Comparison of ENCODE assay signal across 19 mouse cellular contexts in the genomic region with DNA sequence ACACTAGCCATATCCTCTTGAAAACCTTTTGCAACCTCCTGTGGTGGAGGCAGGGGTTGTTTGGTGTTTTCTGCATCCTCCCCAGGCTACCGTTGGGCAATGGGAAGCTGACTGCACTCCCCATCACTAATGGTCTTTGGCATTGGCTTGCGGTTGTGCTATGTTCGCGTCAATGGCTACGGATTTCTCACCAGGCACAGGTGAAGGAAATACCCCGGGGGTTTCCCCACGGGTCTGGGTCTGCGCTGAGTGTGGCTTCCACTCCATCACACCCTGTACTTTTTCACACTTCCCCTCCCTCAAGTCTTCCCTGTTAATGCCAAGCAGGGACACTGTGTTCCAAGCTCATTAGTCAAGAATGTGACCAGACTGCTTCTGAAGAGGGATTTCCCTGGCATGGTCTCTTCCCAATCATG.
A peak's percentile ranks its signal among the peaks of the same experiment; 100 is the strongest.
DNase-seq lines count a peak whose midpoint lies in the region; ATAC-seq lines count a peak whose summit lies in the region.
"Had no signal": no experiment of that assay in that cellular context is flagged by ENCODE, and none has a peak within 500 bp of the region (broad histone marks: within the 10 kb centered on the region; RNA-seq: fewer than 3 reads in every experiment).

No protein-coding gene starts in this region.

- H3K4me3 ChIP-seq in forebrain, embryonic 14.5 days (ENCODE audit: low read depth, low read length), result no peak overlapping the region
- H3K4me3 ChIP-seq: embryonic facial prominence, embryonic 12.5 days; midbrain, embryonic 15.5 days had no signal

- intact Hi-C loops in gastrocnemius, postnatal 14 days (cut with DNase I; ENCODE audit: low total_unique reads), result no loop called here

- H3K4me1 ChIP-seq in forebrain, embryonic 14.5 days (ENCODE audit: control insufficient read depth, insufficient read depth, low read length), result no peaks in the 10 kb centered on the region
- H3K4me1 ChIP-seq: embryonic facial prominence, embryonic 12.5 days; midbrain, embryonic 15.5 days had no signal

- H3K36me3 ChIP-seq in forebrain, embryonic 14.5 days (ENCODE audit: control insufficient read depth, insufficient read depth, low read length), result no peaks in the 10 kb centered on the region
- H3K36me3 ChIP-seq: embryonic facial prominence, embryonic 12.5 days; midbrain, embryonic 15.5 days had no signal

- no peak overlapping the region for H3K9ac ChIP-seq in forebrain, embryonic 14.5 days (ENCODE audit: low read length)
- H3K9ac ChIP-seq: embryonic facial prominence, embryonic 12.5 days; midbrain, embryonic 15.5 days had no signal

- no peaks in the 10 kb centered on the region for H3K9me3 ChIP-seq in forebrain, embryonic 14.5 days (replicated peaks; ENCODE audit: control insufficient read depth, low read length)
- H3K9me3 ChIP-seq: embryonic facial prominence, embryonic 12.5 days; midbrain, embryonic 15.5 days had no signal

- ATAC-seq in common myeloid progenitor, adult 5-6 weeks (replicated peaks; ENCODE audit: low read depth, poor library complexity, severe bottlenecking), result peak; percentile 83
- ATAC-seq in megakaryocyte, adult 5-6 weeks (ENCODE audit: poor library complexity, severe bottlenecking), result peak; percentile 88
- no peak for ATAC-seq in forebrain, embryonic 14.5 days
- ATAC-seq: hindbrain, postnatal 0 days; midbrain, embryonic 15.5 days had no signal

- no peak overlapping the region for H3K27ac ChIP-seq in forebrain, embryonic 14.5 days (ENCODE audit: low read depth, low read length)
- H3K27ac ChIP-seq: embryonic facial prominence, embryonic 12.5 days; hindbrain, postnatal 0 days; macrophage; midbrain, embryonic 15.5 days had no signal

- H3K4me2 ChIP-seq in forebrain, embryonic 14.5 days (ENCODE audit: low read length), result no peak overlapping the region
- H3K4me2 ChIP-seq: embryonic facial prominence, embryonic 12.5 days; midbrain, embryonic 15.5 days had no signal

- no peaks in the 10 kb centered on the region for H3K27me3 ChIP-seq in forebrain, embryonic 14.5 days (replicated peaks; ENCODE audit: control insufficient read depth, insufficient read depth, low read length)
- H3K27me3 ChIP-seq: embryonic facial prominence, embryonic 12.5 days; midbrain, embryonic 15.5 days had no signal

- WGBS in forebrain, embryonic 14.5 days, result 87% methylated on average over 8 of the region's 8 CpGs

- DNase-seq in layer of hippocampus, postnatal 36 days, result peak; percentile 3 to 4
- DNase-seq in layer of hippocampus, postnatal 25 days (ENCODE audit: extremely low spot score in 1 of 2, low spot score in 1 of 2), result no peak
- DNase-seq in Muller cell, postnatal 12 days (ENCODE audit: inconsistent ontology term), result peak; percentile 91
- no peak for DNase-seq in forebrain, embryonic 14.5 days (ENCODE audit: low spot score)
- DNase-seq in thymus, postnatal 25 days, result no peak
- DNase-seq in gastrocnemius, postnatal 14 days, result no peak
- DNase-seq: adrenal gland, postnatal 10 days; cerebellum, adult 18-20 months; gastrocnemius, postnatal 25 days; heart, postnatal 4 days; liver; lung, adult 2 months; right cerebral cortex, postnatal 25 days had no signal

Comparison
In these comparisons a context has a peak if more than half of its experiments do, and no peak if none do; other contexts are left out.
1. DNase-seq: peak in layer of hippocampus, postnatal 36 days (2 of 2) and Muller cell, postnatal 12 days (single experiment); none in layer of hippocampus, postnatal 25 days (0 of 2), forebrain, embryonic 14.5 days (single experiment), thymus, postnatal 25 days (single experiment) and gastrocnemius, postnatal 14 days (single experiment).